Mouse (Mus musculus) 3T3-L1 (cell line): Measurements from ENCODE around the gene Exosc8.
"Not testable (repeated sequence)": the region's sequence is repeated elsewhere in the genome, so short reads cannot be mapped to it uniquely, and the experiment has no call there.

Experiments used
- DNase-seq: peaks from one replicate; pipeline ENCODE4 v3.0.0-alpha.2; 2015; ENCODE audit warnings: low read depth, low spot score

The Exosc8 gene

DNA sequence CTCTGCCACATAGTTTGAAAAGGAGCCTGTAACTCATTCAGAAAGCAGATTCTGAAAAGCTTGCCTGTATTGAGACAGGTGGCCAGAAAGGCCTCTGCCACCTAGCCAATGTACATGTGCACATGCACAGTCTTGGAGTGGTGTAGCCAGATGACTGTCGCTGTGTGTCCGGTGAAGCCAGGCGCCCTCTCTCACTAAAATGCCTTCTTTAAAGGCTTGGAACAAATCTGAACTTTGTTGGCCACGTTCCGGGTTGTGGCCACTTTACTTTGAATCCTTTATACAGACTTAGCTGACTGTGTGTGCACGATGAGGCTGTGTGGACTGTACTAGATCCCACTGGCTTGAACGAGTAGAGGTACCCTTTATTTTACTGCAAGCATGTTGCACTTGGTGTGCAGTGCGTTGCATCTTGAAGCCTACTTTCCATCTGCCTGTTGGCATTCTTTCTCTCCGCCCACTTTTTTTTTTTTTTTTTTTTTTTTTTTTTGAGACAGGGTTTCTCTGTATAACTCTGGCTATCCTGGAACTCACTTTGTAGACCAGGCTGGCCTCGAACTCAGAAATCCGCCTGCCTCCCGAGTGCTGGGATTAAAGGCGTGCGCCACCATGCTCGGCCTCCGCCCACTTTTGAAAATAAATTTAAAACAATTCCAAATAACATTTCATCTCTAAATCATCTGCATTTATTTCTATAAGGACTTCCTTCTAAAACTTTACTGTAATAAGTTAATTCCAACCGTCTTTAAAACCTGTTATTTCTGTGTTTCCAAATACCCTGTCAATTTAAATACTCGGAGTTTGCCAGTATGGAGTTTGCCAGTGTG is 1.1 kb upstream of the Exosc8 start:
- DNase-seq, result peak; percentile 71

DNA sequence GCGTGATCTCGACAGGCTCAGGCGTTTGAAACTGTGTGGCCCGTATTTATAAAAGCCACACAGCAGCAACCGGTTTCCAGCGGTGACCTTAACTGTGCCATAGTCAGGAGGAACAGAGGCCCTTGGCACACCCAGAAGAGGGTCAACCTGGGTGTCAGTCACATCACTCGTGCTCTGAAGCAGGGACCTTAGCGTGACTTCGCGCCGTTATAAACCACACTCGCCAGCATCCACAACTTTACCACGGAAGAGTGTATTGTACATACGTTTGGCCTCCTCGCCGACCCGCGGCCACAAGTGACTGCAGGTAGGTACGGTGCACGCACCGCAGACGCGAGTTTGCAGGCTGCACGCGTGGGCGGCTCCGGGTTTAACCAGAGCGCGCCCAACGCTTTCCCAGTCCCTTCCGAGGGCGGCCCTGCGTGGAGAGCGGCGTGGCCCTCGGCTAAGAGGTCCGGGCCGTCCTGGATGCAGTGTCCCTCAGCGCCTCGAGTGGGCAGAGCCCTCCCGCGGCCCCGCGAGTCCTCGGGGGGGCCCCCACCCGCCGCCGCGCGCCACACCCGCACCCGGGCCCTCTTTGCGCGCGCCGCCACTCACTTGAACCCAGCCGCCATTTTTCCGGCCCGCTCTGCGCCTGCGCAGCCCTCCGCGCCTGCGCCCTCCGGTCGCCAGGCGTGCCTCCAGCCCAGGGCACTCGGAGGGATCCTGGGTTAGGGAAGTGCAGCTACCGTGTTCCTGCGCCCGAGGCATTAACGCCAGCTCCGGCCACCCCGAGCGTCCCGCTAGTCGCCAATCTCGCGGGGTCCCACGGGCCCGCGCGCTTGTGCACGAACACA is 564 bp downstream of the Exosc8 start:
- DNase-seq, result peak; percentile 87

DNA sequence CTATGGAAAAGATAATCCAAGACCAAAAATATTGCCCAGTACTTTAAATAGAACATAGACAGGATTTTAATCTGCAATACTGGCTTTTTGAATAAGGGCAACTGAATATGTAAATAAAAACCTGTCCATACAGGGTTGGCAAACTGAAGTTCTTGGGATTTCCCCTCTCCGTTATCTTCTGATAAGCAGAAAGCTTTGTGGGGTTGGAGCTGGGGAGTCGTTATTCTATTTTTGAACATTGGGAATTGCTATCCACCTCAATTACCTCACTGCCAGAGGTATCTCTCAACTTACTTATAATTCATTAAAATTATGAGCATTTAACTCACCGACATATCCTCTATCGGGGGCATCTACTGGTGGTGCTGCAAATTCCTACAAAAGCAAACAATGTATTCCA is 2.8 kb downstream of the Exosc8 start:
- DNase-seq, result no peak

DNA sequence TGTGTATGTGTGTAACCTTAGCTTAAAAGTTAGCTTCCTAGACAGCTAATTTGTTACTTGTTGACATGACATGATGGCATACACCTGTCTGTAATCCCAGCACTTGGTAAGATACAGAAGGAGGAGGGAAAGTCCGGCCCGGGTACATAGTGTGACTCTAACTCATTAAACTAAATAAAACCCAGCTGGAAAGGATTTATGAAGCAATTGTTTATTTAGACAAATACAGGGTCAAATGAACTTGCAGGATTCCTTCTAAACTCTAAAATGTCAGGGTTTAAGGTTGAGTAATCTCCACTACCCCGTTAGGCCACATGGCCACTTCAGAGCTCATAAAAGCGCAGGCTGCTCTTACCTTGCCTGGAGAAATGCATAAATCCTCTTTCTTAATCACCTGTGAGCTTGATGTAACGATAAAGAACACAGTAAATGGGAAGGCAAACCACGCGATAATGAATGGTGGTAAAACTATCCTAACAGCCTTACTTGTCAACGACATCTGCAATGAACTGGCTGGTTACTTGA is 3.5 kb downstream of the Exosc8 start:
- DNase-seq, result no peak

DNA sequence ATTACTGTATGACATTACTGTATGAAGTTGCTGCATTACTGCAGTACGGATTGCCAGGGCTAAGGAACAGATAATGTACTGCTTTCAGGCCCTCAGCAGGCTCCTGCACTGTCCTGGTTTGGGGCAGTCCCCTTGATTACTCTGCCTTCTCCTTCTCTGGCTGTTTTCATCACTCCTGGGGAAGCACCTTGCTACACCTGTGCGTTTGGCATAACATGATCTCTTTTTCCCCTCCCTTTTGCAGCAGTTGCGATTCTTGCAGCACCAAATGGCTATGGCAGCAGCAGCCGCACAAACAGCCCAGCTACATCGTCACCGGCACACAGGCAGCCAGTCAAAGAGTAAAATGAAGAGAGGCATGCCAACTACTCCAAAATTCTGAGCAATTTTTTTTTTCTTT is 7.1 kb downstream of the Exosc8 start:
- DNase-seq, result no peak

DNA sequence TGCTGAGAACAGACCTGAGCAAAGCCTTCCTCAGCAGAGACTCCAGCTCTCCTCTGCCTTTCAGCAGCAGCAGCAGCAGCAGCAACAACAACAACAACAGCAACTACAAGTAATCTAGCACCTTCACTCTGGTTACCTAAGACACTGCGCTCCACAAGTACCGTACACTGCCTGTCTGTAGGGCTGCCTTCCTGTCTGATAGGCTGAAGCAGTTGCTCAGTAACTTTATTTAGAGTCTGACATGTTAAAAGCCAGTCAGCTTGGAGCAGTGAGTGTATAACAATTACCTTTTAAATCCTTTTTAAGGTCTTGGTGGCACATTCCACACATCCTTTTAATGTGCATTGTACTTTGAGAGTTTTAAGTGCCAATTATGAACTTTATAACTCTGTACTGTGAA is 7.6 kb downstream of the Exosc8 start:
- no peak for DNase-seq

DNA sequence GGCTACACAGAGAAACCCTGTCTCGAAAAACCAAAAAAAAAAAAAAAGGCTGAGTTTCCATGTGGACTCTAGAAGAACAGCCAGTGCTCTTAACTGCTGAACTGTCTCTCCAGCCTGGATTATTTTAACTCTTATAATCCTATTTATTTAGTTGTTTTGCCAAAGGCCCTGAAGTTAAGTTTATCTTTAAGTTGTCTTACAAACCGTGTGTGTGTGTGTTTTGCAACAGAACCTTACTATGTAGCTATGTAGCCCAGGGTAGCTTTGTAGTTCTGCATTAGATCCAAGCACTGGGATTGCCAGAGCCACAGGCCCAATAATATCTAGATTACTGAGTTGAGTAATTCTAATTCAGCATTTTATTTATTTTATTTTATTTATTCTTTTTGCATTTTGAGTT is 9.8 kb downstream of the Exosc8 start:
- no peak for DNase-seq

DNA sequence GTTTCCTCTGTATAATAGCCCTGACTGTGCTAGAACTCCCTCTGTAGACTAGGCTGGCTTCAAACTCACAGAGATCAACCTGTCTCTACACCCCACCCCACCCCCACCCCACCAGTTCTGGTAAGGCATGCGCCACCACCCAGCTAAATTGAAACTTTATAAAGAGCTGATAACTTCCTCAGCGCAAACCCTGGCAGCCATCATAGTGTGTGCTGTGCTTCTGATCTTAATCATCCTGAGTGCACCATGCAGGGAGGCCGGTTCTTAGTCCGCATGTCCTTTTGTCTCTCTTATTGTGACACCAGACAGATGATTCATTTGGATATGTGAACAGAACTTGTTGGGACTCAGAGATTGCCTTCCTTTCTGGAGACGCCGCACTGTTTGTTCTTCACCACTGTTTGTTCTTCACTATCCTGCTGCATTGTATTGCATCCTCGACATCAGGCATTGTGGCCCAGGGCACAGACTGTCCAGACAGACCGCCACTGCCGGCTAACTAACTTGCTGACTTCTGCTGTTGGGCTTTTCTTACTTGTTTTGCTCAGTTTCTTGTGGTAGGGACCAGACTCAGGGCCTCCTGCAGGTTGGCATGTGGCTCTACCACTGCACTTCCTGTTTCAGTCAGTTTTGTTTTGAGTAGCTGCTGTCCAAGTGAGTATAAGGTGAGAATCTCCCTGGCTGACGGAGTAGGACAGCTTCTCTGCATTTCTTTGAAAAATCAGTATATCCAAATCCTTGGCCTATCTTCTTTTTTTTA is 11.3 kb downstream of the Exosc8 start:
- DNase-seq, result peak; percentile 21

DNA sequence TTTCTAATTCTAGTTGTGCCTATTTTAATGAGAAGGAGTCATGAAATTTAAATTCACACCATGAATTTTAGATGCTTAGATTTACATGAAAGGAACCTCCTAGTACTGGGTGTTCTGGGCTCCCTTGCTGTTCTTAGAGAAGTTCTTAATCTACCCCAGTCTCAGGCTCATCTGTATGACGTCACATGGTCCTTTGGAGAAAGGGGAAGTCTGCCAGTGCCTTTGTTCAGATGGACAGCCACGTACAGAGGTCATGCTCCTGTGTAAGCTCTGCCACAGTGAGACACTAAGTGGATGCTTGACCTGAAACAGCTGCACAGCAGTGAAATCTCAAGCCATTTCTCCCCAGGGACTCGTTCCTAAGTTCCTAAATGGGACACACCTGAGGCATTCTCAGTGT is 16.2 kb downstream of the Exosc8 start:
- no peak for DNase-seq

DNA sequence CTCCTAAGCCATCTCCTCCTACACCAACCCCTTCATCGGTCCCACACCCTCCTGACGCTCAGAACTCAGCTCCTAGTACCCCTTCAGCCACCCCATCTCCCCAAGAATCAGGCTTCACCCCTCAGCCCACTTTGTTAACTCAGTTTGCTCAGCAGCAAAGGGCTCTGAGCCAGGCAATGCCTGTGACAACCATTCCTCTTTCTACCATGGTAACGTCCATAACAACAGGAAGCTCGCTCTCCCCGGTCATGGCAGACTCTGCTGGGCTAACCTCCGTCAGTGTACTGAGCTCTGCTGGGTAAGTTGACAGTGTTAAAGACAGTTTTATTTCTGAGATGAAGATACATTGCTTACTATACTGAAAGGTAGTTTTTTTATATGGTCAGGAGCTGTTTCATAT is 17.8 kb downstream of the Exosc8 start:
- DNase-seq, result no peak

DNA sequence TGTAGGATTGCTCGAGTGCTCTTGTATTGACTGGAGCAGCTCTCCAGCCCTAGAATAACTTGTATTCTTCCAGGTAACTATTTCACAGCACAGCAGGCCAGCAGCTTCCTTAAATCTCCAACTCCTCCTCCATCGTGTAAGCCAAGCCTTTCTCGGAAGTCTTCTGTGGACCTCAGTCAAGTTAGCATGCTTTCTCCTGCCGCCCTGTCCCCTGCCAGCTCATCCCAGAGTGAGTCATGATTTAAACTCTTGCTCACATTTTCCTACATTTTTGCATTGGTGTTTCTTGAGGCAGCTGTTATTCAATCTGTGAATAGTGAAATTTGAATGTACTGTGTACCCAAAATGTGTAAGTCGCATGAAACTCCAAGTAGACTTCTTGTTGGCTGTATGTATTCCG is 19.7 kb downstream of the Exosc8 start:
- peak; percentile 89 for DNase-seq

DNA sequence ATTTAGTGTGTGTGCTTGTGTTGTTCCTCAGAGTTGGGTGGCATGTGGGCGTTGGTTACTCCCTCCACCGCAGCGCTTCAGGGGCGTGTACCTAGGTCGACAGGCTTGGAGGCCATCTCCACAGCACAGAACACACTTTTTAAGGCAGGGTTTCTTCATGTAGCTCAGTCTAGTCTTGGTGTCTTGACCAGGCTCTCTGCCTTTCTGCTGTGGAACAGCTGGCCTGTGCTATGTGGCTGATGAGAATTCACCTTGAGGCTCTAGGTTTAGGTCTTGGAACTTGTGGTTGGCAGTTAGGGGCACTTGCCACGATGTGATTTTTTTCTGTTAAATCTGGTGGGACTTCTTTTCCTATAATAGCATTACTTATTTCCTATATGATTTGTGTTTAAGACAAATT is 20.9 kb downstream of the Exosc8 start, which contains the start of gene Gm21958:
Gene Gm21958 (minus strand): TSS at position 101 of the 400 bp plus-strand sequence.
- DNase-seq, result no peak

DNA sequence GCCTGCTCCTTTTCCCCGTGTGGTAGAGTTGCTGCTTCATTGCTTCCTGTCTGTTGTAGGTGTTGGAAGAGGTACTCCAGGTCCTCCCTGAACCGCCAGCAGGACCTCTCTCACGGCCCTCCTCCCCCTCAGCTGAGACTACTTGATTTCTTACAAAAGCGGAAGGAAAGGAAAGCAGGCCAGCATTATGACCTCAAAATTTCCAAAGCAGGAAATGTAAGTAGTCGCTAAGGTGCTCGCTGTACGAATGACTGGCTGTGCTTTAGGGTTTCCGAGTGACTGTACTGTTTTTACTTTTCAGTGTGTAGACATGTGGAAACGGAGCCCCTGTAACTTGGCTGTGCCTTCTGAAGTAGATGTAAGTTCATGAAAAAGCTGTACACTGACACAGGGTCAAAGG is 26.2 kb downstream of the Exosc8 start:
- no peak for DNase-seq

DNA sequence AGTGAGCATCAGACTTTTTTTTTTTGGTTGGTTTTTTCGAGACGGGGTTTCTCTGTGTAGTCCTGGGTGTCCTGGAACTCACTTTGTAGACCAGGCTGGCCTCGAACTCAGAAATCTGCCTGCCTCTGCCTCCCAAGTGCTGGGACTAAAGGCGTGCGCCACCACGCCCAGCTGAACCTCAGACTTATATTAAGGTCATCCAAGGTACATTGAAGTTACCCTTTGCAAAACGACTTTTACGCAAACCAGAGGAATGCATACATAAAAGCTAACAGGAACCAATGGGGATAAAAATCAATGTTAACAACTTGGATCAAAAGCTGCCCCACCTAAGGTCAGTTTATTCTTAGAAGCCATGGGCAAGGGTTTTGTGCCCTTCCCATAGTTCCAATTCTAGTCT is 31.1 kb downstream of the Exosc8 start:
- DNase-seq, result not testable (repeated sequence)

DNA sequence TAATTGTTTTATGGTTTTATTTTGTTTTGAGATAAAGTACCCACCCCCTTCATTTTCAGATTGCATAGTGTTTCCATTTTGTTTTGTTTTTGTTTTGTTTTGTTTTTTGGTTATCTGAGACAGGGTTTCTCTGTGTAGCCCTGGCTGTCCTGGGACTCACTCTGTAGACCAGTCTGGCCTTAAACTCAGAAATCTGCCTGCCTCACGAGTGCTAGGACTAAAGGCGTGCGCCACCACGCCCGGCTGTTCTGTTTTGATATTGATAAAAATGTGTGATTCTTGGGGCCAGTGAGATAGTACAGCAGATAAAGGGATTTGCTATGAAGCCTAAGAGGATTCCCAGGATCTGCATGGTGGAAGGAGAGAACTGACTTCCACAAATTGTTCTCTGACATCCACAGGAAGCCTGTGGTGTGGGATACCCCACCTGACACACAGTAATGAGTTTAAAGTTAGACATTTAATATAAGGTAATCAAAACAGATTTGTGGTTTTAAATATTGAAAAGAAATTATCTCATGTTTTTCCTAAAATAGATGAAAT is 35.4 kb downstream of the Exosc8 start:
- no peak for DNase-seq

DNA sequence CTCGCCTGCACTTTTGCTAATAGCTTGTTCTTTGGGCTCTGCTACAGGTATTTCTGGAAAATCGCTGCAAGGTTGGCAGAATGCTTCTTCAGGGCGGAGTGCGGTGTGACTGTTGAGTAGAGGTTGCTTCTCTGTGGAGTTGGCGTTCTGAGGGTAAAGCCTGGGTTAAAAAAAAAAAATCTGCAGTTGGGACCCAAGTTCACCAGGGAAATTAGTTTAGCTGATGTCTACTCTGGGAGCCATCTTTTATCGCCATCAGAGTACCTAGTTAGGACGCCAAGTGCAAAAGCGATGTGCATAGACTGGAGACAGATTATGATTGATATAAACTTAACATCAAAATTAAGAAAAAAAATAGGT is 42.2 kb downstream of the Exosc8 start:
- DNase-seq, result peak; percentile 70

DNA sequence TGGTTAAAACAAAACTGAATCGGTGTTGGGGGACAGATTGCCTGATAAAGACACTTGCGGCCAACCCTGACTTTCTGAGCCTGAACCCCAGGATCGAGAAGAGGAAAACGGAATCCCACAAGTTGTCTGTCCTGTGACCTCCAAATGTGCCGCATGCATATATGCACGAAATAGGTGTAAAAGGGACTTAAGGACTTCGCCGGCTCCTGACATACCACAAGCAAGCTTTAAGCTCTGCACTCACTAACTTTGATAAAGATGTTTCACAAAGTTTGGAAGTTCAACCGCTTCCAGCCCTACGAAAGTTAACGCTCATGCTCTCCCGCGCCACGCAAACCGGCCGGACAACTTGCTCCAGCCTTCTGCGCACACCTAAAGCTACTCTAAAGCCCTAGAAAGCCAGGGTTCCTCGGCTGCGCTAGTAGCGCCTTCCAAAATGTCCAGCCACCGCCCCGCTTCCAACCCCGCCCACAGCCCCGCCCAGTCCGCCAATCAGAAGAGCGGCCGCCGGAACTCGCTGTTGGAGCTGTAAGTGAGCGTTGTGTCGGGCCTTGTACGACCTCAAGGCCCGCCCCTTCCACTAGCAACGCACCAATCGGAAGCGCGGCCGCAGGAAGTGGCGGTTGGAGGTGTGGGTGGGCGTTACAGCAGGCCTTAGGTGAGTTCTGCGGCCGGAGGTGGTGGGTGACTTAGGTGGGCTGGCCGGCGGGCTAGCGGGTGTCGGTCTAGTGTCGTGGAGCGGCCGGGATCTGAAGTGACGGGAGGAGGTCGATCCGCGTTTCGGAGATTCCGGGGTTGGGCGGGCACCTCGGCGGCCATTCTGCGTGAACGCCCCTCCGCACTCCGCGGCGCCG is 42.8 kb downstream of the Exosc8 start, which contains the start of gene Supt20:
Gene Supt20 (plus strand): TSS at position 606 of the 854 bp plus-strand sequence.
- DNase-seq, result peak; percentile 98

DNA sequence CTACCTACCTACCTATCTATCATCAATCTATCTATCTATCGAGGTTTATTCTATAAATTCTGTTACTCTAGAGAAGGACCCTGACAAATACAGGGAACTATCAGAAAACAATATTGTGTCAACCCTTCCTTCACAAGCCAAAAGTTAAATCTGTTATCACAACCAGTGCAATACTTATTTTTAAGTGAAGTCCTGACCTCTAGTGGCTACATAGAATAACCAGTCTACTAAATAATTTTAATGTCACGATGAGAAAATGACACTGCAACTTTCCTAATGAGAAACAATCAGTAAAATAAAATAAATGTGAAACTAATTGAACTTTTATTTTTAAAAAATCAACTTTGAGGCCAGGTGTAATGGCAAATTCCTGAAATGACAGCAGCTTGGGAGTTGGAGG is 46.1 kb downstream of the Exosc8 start:
- peak; percentile 66 for DNase-seq

DNA sequence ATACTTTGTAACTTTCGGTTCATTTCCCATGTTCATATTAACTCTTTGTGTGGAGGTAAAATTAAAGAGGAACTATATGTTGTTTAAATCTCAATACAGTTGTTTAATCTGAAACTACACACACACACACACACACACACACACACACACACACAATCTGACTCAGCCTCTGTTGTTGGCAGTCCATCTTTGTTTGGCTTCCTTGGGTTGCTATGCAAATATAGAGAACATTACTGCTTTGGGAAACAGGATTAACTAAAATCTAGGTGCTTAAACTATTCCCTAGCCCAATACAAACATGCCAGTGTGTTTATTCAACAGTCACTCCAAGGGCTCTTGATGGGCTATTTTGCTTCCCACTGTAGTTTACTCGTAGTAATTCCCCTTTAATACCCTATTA is 47.9 kb downstream of the Exosc8 start:
- DNase-seq, result no peak

DNA sequence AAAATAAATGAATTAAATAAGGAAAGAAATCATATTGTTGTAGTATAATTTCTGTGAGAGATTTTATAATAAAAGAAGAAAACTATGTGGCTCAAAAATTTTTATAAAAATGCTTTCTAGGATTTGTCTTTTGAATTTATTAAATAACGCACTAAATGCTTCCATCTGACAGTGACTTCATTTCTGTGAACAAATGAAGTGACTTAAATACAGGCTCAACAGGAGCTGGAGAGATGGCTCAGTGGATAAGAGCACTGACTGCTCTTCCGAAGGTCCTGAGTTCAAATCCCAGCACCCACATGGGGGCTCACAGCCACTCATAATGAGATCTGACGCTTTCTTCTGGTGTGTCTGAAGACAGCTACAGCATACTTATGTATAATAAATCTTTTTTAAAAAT is 50.0 kb downstream of the Exosc8 start:
- no peak for DNase-seq
